Comparison of ENCODE assay signal across 17 mouse cellular contexts in genomic region chr11:113490530-113491520, GRCm38 (mm10).
DNase-seq lines count a peak whose midpoint lies in the region; ATAC-seq and TF ChIP-seq lines count a peak whose summit lies in the region.
"Had no signal": no experiment of that assay in that cellular context is flagged by ENCODE, and none has a peak within 500 bp of the region (broad histone marks: within the 10 kb centered on the region; RNA-seq: fewer than 3 reads in every experiment).

No protein-coding gene starts in this region.

- peaks cover 24% of the 10 kb centered on the region for H3K4me1 ChIP-seq in liver, embryonic 11.5 days (replicated peaks; ENCODE audit: control insufficient read depth, insufficient read depth, low read length)
- H3K4me1 ChIP-seq in stomach, embryonic 15.5 days: peaks cover 7% of the 10 kb centered on the region
- no peaks in the 10 kb centered on the region; the same call in 1 of the 2 replicates for H3K4me1 ChIP-seq in stomach, postnatal 0 days (replicated peaks; ENCODE audit: control insufficient read depth, insufficient read depth)
- H3K4me1 ChIP-seq in embryonic facial prominence, embryonic 15.5 days: peaks cover 14% of the 10 kb centered on the region; the same call in 1 of the 2 replicates
- H3K4me1 ChIP-seq in kidney, embryonic 16.5 days (ENCODE audit: insufficient read depth, low read length): no peaks in the 10 kb centered on the region
- H3K4me1 ChIP-seq in hindbrain, embryonic 12.5 days: peaks cover 11% of the 10 kb centered on the region; the same call in 1 of the 2 replicates
- H3K4me1 ChIP-seq: midbrain, embryonic 12.5 days had no signal

- WGBS in liver, embryonic 11.5 days: 69% methylated on average over 20 of the region's 20 CpGs
- 63% methylated on average over 20 of the region's 20 CpGs for WGBS in stomach, embryonic 15.5 days
- WGBS in stomach, postnatal 0 days: 65% methylated on average over 20 of the region's 20 CpGs
- 72% methylated on average over 20 of the region's 20 CpGs for WGBS in embryonic facial prominence, embryonic 15.5 days
- 70% methylated on average over 20 of the region's 20 CpGs for WGBS in kidney, embryonic 16.5 days
- 84% methylated on average over 20 of the region's 20 CpGs for WGBS in hindbrain, embryonic 12.5 days

- peak overlapping the region; percentile 45 for H3K27ac ChIP-seq in liver, embryonic 11.5 days (ENCODE audit: low read depth, low read length)
- 0 out of 2 replicates have a peak overlapping the region, but pooled peaks have one; percentile 6 for H3K27ac ChIP-seq in stomach, embryonic 15.5 days
- H3K27ac ChIP-seq in stomach, postnatal 0 days (replicated peaks): no peak overlapping the region
- H3K27ac ChIP-seq in embryonic facial prominence, embryonic 15.5 days (replicated peaks): no peak overlapping the region
- H3K27ac ChIP-seq in kidney, embryonic 16.5 days (ENCODE audit: low read length): no peak overlapping the region
- H3K27ac ChIP-seq in hindbrain, embryonic 12.5 days: no peak overlapping the region; the same call in 1 of the 2 replicates
- H3K27ac ChIP-seq: hindbrain, embryonic 15.5 days; kidney, embryonic 15.5 days; midbrain, embryonic 12.5 days had no signal

- ATAC-seq in liver, embryonic 11.5 days (replicated peaks; ENCODE audit: low FRiP score): peak; percentile 61
- no peak for ATAC-seq in stomach, embryonic 15.5 days (ENCODE audit: insufficient read depth, low FRiP score, low read depth)
- ATAC-seq in stomach, postnatal 0 days (ENCODE audit: low FRiP score, low TSS enrichment): no peak
- peak; percentile 45; the same call in 1 of the 2 replicates for ATAC-seq in embryonic facial prominence, embryonic 15.5 days (ENCODE audit: insufficient number of reproducible peaks, low FRiP score, low TSS enrichment, low read depth)
- ATAC-seq in kidney, embryonic 16.5 days (ENCODE audit: low FRiP score, low TSS enrichment): no peak
- no peak for ATAC-seq in hindbrain, embryonic 12.5 days (ENCODE audit: low FRiP score)
- ATAC-seq: CD4-positive, CD25-positive, alpha-beta regulatory T cell, adult 4 months; forebrain, embryonic 16.5 days; intestine, embryonic 16.5 days had no signal

- no peaks in the 10 kb centered on the region for H3K27me3 ChIP-seq in liver, embryonic 11.5 days (replicated peaks; ENCODE audit: control insufficient read depth, insufficient read depth, low read length)
- H3K27me3 ChIP-seq in stomach, embryonic 15.5 days (replicated peaks): no peaks in the 10 kb centered on the region
- H3K27me3 ChIP-seq in stomach, postnatal 0 days (ENCODE audit: control insufficient read depth, insufficient read depth, low read length): no peaks in the 10 kb centered on the region
- H3K27me3 ChIP-seq in embryonic facial prominence, embryonic 15.5 days: no peaks in the 10 kb centered on the region
- no peaks in the 10 kb centered on the region for H3K27me3 ChIP-seq in kidney, embryonic 16.5 days (ENCODE audit: insufficient read depth, low read length)
- H3K27me3 ChIP-seq in hindbrain, embryonic 12.5 days: no peaks in the 10 kb centered on the region
- H3K27me3 ChIP-seq: hindbrain, embryonic 15.5 days; kidney, embryonic 15.5 days; midbrain, embryonic 12.5 days had no signal

- no peak overlapping the region for H3K4me2 ChIP-seq in liver, embryonic 11.5 days
- H3K4me2 ChIP-seq in stomach, embryonic 15.5 days: no peak overlapping the region
- no peak overlapping the region for H3K4me2 ChIP-seq in stomach, postnatal 0 days (replicated peaks; ENCODE audit: low read depth)
- no peak overlapping the region for H3K4me2 ChIP-seq in embryonic facial prominence, embryonic 15.5 days (replicated peaks)
- H3K4me2 ChIP-seq in kidney, embryonic 16.5 days (replicated peaks; ENCODE audit: low read depth, low read length): no peak overlapping the region
- no peak overlapping the region for H3K4me2 ChIP-seq in hindbrain, embryonic 12.5 days (replicated peaks)
- H3K4me2 ChIP-seq: hindbrain, embryonic 15.5 days; kidney, embryonic 15.5 days; midbrain, embryonic 12.5 days had no signal

- H3K4me3 ChIP-seq in liver, embryonic 11.5 days (ENCODE audit: low read depth, low read length): no peak overlapping the region
- no peak overlapping the region for H3K4me3 ChIP-seq in stomach, embryonic 15.5 days (replicated peaks)
- H3K4me3 ChIP-seq in stomach, postnatal 0 days (ENCODE audit: low read depth, low read length): no peak overlapping the region
- H3K4me3 ChIP-seq in embryonic facial prominence, embryonic 15.5 days (replicated peaks): no peak overlapping the region
- no peak overlapping the region for H3K4me3 ChIP-seq in kidney, embryonic 16.5 days (ENCODE audit: low read length)
- H3K4me3 ChIP-seq in hindbrain, embryonic 12.5 days: no peak overlapping the region
- H3K4me3 ChIP-seq: hindbrain, embryonic 15.5 days; kidney, embryonic 15.5 days; midbrain, embryonic 12.5 days had no signal

- no peak overlapping the region for H3K9ac ChIP-seq in liver, embryonic 11.5 days (ENCODE audit: low read depth, low read length)
- no peak overlapping the region for H3K9ac ChIP-seq in stomach, embryonic 15.5 days
- H3K9ac ChIP-seq in stomach, postnatal 0 days (ENCODE audit: low read length): no peak overlapping the region
- H3K9ac ChIP-seq in embryonic facial prominence, embryonic 15.5 days: no peak overlapping the region
- H3K9ac ChIP-seq in kidney, embryonic 16.5 days (replicated peaks; ENCODE audit: low read length): no peak overlapping the region
- H3K9ac ChIP-seq in hindbrain, embryonic 12.5 days: no peak overlapping the region
- H3K9ac ChIP-seq: hindbrain, embryonic 15.5 days; kidney, embryonic 15.5 days; midbrain, embryonic 12.5 days had no signal

- no peak for DNase-seq in liver, embryonic 11.5 days (ENCODE audit: low spot score)
- DNase-seq in liver: no peak
- no peak for DNase-seq in stomach, postnatal 0 days (ENCODE audit: low spot score)
- DNase-seq: cerebellum, adult 11 months; cerebellum, postnatal 14 days; heart, adult 18-20 months had no signal

- TF ChIP-seq EP300 in stomach, postnatal 0 days (optimal IDR thresholded peaks at IDR 0.05): no peak

- TF ChIP-seq CTCF in stomach, postnatal 0 days (IDR thresholded peaks at IDR 0.05; ENCODE audit: low read depth): no peak

- no peaks in the 10 kb centered on the region for H3K9me3 ChIP-seq in liver, embryonic 11.5 days (ENCODE audit: control insufficient read depth, low read length)
- no peaks in the 10 kb centered on the region for H3K9me3 ChIP-seq in stomach, embryonic 15.5 days
- no peaks in the 10 kb centered on the region for H3K9me3 ChIP-seq in stomach, postnatal 0 days (ENCODE audit: control insufficient read depth, low read length)
- H3K9me3 ChIP-seq in embryonic facial prominence, embryonic 15.5 days (replicated peaks): no peaks in the 10 kb centered on the region
- H3K9me3 ChIP-seq in kidney, embryonic 16.5 days (ENCODE audit: low read length): no peaks in the 10 kb centered on the region
- H3K9me3 ChIP-seq in hindbrain, embryonic 12.5 days (replicated peaks): no peaks in the 10 kb centered on the region
- H3K9me3 ChIP-seq: hindbrain, embryonic 15.5 days; kidney, embryonic 15.5 days; midbrain, embryonic 12.5 days had no signal

- no peaks in the 10 kb centered on the region for H3K36me3 ChIP-seq in liver, embryonic 11.5 days (ENCODE audit: control insufficient read depth, insufficient read depth, low read length)
- H3K36me3 ChIP-seq in stomach, embryonic 15.5 days: no peaks in the 10 kb centered on the region
- no peaks in the 10 kb centered on the region for H3K36me3 ChIP-seq in stomach, postnatal 0 days (ENCODE audit: control insufficient read depth, insufficient read depth, low read length)
- H3K36me3 ChIP-seq in embryonic facial prominence, embryonic 15.5 days: no peaks in the 10 kb centered on the region
- H3K36me3 ChIP-seq in kidney, embryonic 16.5 days (ENCODE audit: insufficient read depth, low read length): no peaks in the 10 kb centered on the region
- H3K36me3 ChIP-seq in hindbrain, embryonic 12.5 days: no peaks in the 10 kb centered on the region
- H3K36me3 ChIP-seq: G1E; hindbrain, embryonic 15.5 days; kidney, embryonic 15.5 days; midbrain, embryonic 12.5 days had no signal

Comparison
In these comparisons a context has a peak if more than half of its experiments do, and no peak if none do; other contexts are left out.
1. H3K27ac ChIP-seq: peak in liver, embryonic 11.5 days (single experiment) and stomach, embryonic 15.5 days (single experiment); none in stomach, postnatal 0 days (single experiment), embryonic facial prominence, embryonic 15.5 days (single experiment), kidney, embryonic 16.5 days (single experiment) and hindbrain, embryonic 12.5 days (single experiment).
2. ATAC-seq: peak in liver, embryonic 11.5 days (single experiment) and embryonic facial prominence, embryonic 15.5 days (single experiment); none in stomach, embryonic 15.5 days (single experiment), stomach, postnatal 0 days (single experiment), kidney, embryonic 16.5 days (single experiment) and hindbrain, embryonic 12.5 days (single experiment).